In genomic region chr11:83327427-83327826, GRCm38 (mm10) we compare ENCODE assay signal across 7 mouse cellular contexts. TPM values are rescaled to one million over a fixed set of nuclear protein-coding genes. Genes with fewer than 3 reads are reported as not detected.
DNase-seq lines count a peak whose midpoint lies in the region; ATAC-seq and TF ChIP-seq lines count a peak whose summit lies in the region.

No protein-coding gene starts in this region.

- in situ Hi-C loops in Patski (cut with MboI; ENCODE audit: low pct_unique_long_range_greater_than_20kb) = loop anchor here (5.0 kb wide), 1 partner anchor 95 kb away; no protein-coding TSS in a partner anchor

- CTCF ChIA-PET in Patski (lab: Charles Lee) = interaction anchor here (0.8 to 1.6 kb wide), 4 partner anchors 15 to 97 kb away, joined by 3 to 5 read pairs (median 4); no protein-coding TSS in a partner anchor

- H3K27me3 ChIP-seq in Patski = no peaks in the 10 kb centered on the region
- no peaks in the 10 kb centered on the region for H3K27me3 ChIP-seq in limb, embryonic 14.5 days (ENCODE audit: control insufficient read depth, insufficient read depth, low read length)

- peaks cover 75% of the 10 kb centered on the region for H3K36me3 ChIP-seq in limb, embryonic 14.5 days (ENCODE audit: control insufficient read depth, insufficient read depth, low read length)

- POLR2A ChIA-PET in Patski (lab: Charles Lee) = no interaction called here

- no peak overlapping the region for H3K9ac ChIP-seq in limb, embryonic 14.5 days (ENCODE audit: low read depth, low read length, severe bottlenecking)

- no peak for ATAC-seq in Patski
- no peak for ATAC-seq in limb, embryonic 14.5 days (ENCODE audit: low FRiP score, low read depth)

- no peaks in the 10 kb centered on the region for H3K4me1 ChIP-seq in limb, embryonic 14.5 days (ENCODE audit: control insufficient read depth, insufficient read depth, low read length)

- peak; percentile 73 for TF ChIP-seq CTCF in Patski (IDR thresholded peaks at IDR 0.05)

- TF ChIP-seq POLR2A in limb, embryonic 14.5 days (IDR thresholded peaks at IDR 0.05; ENCODE audit: borderline replicate concordance, extremely low read depth, insufficient read depth, insufficient read length) = no peak

- intact Hi-C loops in gastrocnemius, postnatal 14 days (cut with DNase I; ENCODE audit: low total_unique reads) = loop anchor here (10.0 kb wide), 1 partner anchor 97 kb away; the partner anchor contains the start of gene Gas2l2

- no peak overlapping the region for H3K27ac ChIP-seq in limb, embryonic 14.5 days (replicated peaks; ENCODE audit: low read depth, low read length)

- WGBS in limb, embryonic 14.5 days = 64% methylated on average over 3 of the region's 3 CpGs

- H3K4me2 ChIP-seq in limb, embryonic 14.5 days (replicated peaks; ENCODE audit: low read depth, low read length, severe bottlenecking) = no peak overlapping the region

- H3K9me3 ChIP-seq in limb, embryonic 14.5 days (ENCODE audit: control insufficient read depth, low read length) = no peaks in the 10 kb centered on the region

- no peak overlapping the region for H3K4me3 ChIP-seq in limb, embryonic 14.5 days (replicated peaks; ENCODE audit: low read length)

- DNase-seq in left cerebral cortex, adult 18-20 months (ENCODE audit: low spot score in 2 of 2) = peak; percentile 60 to 65
- no peak for DNase-seq in left cerebral cortex, adult 8-10 months (ENCODE audit: low spot score in 2 of 2)
- no peak for DNase-seq in Patski (ENCODE audit: low read depth, low spot score)
- DNase-seq in c-Kit-positive CD71-positive TER-119-positive erythroid progenitor cells, embryonic 14.5 days (ENCODE audit: low spot score) = peak; percentile 44
- peak; percentile 32 for DNase-seq in gastrocnemius, postnatal 14 days
- DNase-seq in limb, embryonic 14.5 days (ENCODE audit: low spot score) = peak; percentile 60
- peak; percentile 72 for DNase-seq in right cerebral cortex, postnatal 4 days

RNA-seq across cellular contexts. Expression of gene Pex12, which starts 25.0 kb away (rescaled TPM):
- 10 to 100 TPM in 1 of 2 experiments, 1 to 10 TPM in 1; 7.0 to 10.1 TPM for total RNA-seq in left cerebral cortex, adult 18-20 months (2021)
- total RNA-seq in left cerebral cortex, adult 8-10 months (2022) = 10 to 100 TPM; 13.0 to 15.0 (median 13.8) TPM
- polyA plus RNA-seq in Patski (2021) = 12.7 TPM
- 10 to 100 TPM; 11.1 to 13.8 TPM for total RNA-seq in gastrocnemius, postnatal 14 days (2021)
- polyA plus RNA-seq in limb, embryonic 14.5 days (2012; rRNA removed) = 11.5 TPM in 2 replicates
- 14.6 and 15.3 TPM in 2 replicates for polyA plus RNA-seq in limb, embryonic 14.5 days (2014; fragmentation: Nextera tagmentation; extraction: Ambion mirVana)

RNA-seq across cellular contexts. Expression of gene Ap2b1, which starts 28.6 kb away (rescaled TPM):
- total RNA-seq in left cerebral cortex, adult 18-20 months (2021) = 100 to 1,000 TPM; 280 to 293 TPM
- total RNA-seq in left cerebral cortex, adult 8-10 months (2022) = 100 to 1,000 TPM; 255 to 290 (median 271) TPM
- polyA plus RNA-seq in Patski (2021) = 112 TPM
- total RNA-seq in gastrocnemius, postnatal 14 days (2021) = 10 to 100 TPM; 34.3 to 35.7 TPM
- polyA plus RNA-seq in limb, embryonic 14.5 days (2012; rRNA removed) = 49.6 and 49.7 TPM in 2 replicates
- 62.4 and 67.0 TPM in 2 replicates for polyA plus RNA-seq in limb, embryonic 14.5 days (2014; fragmentation: Nextera tagmentation; extraction: Ambion mirVana)

RNA-seq across cellular contexts. Expression of gene Slfn14, which starts 40.9 kb away (rescaled TPM):
- under 1 TPM in 1 of 2 experiments, not detected in 1; 0.09 TPM for total RNA-seq in left cerebral cortex, adult 18-20 months (2021)
- not detected for total RNA-seq in left cerebral cortex, adult 8-10 months (2022)
- not detected for polyA plus RNA-seq in Patski (2021)
- total RNA-seq in gastrocnemius, postnatal 14 days (2021) = not detected
- polyA plus RNA-seq in limb, embryonic 14.5 days (2012; rRNA removed) = 0.06 and 0.09 TPM in 2 replicates
- polyA plus RNA-seq in limb, embryonic 14.5 days (2014; fragmentation: Nextera tagmentation; extraction: Ambion mirVana) = 0.07 and 0.12 TPM in 2 replicates

Comparison
In these comparisons a context has a peak if more than half of its experiments do, and no peak if none do; other contexts are left out.
1. DNase-seq: peak in left cerebral cortex, adult 18-20 months (2 of 2), c-Kit-positive CD71-positive TER-119-positive erythroid progenitor cells, embryonic 14.5 days (single experiment), gastrocnemius, postnatal 14 days (single experiment), limb, embryonic 14.5 days (single experiment) and right cerebral cortex, postnatal 4 days (single experiment); none in left cerebral cortex, adult 8-10 months (0 of 2) and Patski (single experiment).
2. RNA of gene Ap2b1, which starts 28.6 kb away (total RNA-seq): 280 to 293 TPM in left cerebral cortex, adult 18-20 months and 255 to 290 TPM in left cerebral cortex, adult 8-10 months; 34.3 to 35.7 TPM in gastrocnemius, postnatal 14 days; every median in the first group is over 4 times any median in the second.